Mouse (Mus musculus): ENCODE measurements around the gene Tmem63c.

Tmem63c gene

GRCm38 (mm10) chr12:87065446-87065845 lies 44.3 kb downstream of the Tmem63c start:
- no peak for DNase-seq

GRCm38 (mm10) chr12:87066429-87066828 lies 45.3 kb downstream of the Tmem63c start:
- DNase-seq: no peak

- DNase-seq: no peak
Observed at GRCm38 (mm10) chr12:87070520-87070919, 49.4 kb downstream of the Tmem63c start.

GRCm38 (mm10) chr12:87076610-87077009 lies 55.5 kb downstream of the Tmem63c start:
- no peak for DNase-seq

DNA sequence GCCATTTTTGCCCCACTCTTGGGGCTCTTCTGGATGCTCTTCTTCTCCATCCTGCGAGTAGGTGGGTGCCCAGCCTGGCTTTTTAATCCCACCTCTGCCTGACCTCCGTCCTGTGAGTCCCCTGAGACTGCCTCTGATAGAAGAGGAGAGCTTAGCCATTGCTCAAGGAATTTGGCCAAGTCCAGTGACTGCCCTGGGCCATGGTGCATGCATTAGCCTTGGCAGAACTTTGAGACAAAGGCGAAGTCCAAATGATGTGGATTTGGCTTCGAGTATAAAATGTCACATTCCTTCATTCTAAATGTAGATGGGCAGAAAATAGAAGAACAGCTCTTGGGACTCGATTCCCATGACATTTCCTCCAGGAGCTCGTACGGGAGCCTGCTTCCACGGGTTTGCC lies 61.7 kb downstream of the Tmem63c start:
- no peak for DNase-seq

DNA sequence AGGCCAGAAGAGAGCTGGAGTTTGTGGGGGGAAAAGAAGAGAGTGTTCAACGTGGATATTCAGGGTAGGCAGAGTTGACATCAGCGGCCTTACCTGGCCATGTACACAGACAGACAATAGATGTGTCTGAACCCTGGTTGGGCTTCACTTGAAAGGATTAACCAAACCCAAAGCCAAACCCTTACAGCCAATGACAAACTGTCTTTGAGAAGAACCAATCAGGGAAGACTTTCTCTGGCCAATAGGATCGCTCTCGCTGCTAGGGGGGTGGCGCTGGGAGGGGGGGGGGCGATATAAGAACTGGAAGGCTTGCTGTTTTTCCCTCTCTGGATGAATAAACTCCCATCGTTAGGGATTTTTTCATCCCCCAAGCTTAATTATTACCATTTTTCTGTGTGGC lies 66.1 kb downstream of the Tmem63c start:
- no peak for DNase-seq

DNA sequence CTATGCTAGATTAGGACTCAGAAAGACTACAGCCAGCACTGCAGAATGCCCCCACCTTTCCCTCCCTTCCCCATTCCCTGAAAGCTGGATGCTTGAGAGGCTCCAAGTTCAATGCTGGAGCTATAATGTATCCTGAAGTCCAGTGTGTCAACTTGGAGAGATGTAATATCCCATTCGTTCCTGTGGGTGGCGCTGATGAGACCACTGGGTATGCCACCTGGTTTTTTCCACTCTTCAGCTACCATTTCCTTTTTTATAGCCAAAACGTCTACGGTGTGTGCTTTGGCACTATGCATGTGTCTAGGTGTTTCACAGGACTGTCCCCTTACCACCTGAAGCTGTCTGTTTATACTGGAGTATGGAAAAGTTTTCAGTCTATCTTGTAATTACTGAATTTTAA lies 67.2 kb downstream of the Tmem63c start:
- DNase-seq: no peak

DNA sequence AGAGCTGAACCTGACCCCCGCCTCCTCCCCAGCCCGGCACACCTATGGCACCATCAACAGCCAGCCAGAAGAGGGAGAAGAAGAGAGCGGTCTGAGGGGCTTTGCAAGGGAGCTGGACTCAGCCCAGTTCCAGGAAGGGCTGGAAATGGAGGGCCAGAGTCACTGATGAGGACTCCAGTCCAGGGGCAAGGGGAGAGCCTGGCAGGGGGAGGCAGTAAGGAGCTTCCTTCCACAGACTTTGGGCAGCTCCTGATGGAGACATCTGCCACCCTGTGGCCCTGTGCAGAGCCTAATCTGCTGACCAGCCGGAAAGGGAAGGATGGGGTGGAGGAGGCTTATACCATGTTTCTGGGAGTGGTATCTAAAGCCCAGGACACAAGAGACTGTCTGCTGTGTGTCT lies 68.1 kb downstream of the Tmem63c start:
- no peak for DNase-seq

DNA sequence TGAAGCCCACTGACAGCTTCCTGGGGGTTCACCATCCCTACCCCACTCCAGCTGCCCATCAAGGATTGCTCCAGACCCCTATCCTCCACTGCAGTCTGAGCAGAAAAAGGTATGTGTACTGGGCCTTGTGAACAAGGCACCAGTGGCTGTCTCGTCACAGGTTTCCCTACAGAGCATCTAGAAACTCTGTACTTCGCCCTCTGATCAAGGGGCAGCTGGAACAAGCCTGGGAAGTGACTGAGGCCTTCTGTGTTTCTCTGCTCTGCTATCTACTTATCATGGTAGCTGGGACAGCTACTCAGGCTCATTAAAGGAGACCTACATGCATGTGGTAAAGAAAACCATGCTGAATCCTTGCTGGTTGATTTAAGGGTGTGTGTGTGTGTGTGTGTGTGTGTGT lies 68.6 kb downstream of the Tmem63c start:
- DNase-seq: no peak

DNA sequence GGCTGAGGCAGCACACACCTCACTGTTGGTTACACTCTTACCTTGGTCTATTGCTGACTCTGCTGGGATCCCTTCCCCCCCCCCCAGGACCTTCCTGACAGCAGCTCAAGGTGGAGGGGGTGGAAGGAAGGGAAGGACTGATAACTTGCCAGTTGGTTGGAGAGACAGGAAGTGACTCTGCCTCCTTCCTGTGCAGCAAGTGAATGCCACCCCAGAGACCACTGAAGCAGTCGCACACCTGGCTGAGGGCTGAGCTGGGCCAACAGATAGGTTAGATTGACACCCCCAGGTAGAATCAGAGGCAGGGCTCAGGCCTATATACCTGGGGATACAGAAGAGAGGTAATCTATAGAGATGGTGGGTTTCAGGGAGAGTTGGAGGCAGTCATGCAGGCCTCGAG lies 70.8 kb downstream of the Tmem63c start:
- DNase-seq: no peak

GRCm38 (mm10) chr12:87093249-87093648 lies 72.1 kb downstream of the Tmem63c start:
- DNase-seq: no peak

DNA sequence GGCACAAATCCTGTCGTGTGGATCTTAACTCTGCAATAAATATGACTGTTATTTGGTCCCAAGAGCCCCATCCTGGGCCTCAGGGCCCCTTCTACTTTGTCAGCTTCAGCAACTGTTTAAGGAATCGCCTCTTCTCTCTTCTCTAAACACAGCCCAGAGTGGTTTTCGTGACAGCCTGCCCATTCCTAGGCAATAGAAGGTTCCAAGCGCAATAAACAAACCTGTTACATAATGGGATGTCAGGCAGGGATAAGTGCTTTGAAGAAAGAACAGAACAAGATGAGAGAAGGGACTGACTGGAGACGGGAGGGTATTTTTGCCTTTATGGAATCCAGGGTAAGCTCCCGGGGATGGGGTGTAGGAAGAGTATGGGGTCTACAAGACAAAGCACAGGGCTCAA lies 72.5 kb downstream of the Tmem63c start:
- DNase-seq: no peak

GRCm38 (mm10) chr12:87100331-87100730 lies 79.2 kb downstream of the Tmem63c start:
- no peak for DNase-seq

DNA sequence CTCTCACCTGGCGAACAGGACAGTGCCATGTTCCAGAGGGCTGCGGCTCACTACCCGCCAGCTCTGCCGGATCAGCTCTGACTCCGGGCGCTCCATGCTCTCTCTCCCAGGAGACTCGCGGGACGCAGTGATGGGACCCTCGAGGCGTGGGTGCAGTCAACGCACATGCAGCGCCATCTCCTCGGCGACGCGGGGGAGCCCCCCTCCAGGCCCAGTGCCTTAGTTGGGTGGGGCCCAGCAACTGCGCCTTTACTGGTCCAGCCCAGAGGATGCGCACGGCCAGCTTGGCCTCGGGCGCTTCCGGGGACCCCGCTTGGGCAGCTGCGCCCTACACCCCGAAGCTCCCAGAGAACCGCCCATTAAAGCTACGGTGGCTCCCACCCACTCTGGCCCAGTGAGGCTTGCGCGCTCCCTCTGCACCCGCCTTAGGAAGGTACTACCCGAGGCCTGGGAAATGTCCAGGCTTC lies 81.1 kb downstream of the Tmem63c start, which contains the start of gene Ngb:
TSS of gene Ngb (minus strand) at position 375 of the 467 bp plus-strand sequence.
- peak; percentile 50 for DNase-seq

DNA sequence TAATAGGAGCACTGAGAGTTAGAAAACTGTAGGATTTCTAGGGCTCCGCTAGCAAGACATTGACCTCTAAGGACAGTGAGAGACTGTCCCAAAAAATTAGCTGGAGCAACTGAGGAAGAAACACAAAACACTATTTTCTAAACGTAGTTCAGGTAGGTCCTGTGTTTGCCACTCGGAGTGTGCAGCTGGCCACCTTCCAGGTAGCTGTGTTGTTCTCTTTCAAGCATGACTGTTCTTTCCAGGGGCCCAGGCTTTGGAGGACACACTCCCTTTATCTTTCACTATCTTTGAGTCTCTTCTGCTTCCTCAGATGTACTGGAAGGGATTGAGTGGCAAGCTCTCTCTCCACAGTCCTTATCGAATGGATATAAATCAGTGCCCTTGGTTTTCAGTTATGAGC lies 82.3 kb downstream of the Tmem63c start:
- DNase-seq: no peak

DNA sequence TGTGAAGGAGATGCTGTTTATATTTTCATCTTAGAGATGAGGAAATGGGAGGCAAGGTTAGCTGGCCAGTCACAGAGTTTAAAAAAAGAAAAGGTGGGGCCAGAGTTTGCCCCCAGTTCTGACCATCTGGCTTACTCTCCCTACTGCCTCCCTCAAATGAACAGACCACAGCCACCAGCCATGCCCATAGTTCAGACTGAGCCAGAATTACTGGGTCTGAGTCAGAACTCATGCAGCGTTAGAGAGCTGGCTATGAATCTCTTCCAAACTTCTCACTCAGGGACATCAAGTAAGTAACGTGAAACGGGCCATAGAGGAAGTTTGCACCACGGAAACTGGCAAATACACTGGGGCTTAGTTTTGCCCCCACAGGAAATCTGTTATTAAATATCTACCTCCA lies 83.7 kb downstream of the Tmem63c start:
- no peak for DNase-seq

DNA sequence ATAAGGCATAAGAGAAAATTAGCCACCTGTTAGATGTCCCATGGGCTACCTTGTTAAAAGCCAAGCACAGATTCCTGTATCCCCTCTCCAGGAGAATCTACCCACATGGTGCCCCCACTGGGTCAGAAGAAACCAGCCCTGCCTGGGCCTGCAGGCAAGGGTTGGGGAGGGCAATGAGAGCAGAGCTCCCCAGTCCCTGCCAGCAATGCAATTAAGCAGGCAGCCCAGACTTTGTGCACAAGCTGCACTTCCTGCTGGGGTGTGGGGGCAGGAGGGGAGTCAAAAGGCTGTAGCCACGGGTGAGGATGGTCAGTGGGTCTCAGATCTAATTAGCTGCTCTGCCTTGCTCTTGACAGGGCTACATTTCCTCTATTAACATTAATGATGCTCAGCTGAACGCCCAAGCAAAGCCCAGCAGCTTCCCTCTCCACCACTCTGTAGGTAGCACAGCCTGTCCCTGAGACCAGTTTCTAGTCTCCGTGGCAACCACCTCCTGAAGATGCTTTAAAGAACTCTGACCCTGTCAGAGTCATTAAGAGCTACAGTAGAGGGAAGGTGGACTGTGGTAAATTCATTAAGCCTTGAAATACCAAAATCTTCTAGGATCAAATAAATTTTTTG lies 86.3 kb downstream of the Tmem63c start:
- DNase-seq: no peak

DNA sequence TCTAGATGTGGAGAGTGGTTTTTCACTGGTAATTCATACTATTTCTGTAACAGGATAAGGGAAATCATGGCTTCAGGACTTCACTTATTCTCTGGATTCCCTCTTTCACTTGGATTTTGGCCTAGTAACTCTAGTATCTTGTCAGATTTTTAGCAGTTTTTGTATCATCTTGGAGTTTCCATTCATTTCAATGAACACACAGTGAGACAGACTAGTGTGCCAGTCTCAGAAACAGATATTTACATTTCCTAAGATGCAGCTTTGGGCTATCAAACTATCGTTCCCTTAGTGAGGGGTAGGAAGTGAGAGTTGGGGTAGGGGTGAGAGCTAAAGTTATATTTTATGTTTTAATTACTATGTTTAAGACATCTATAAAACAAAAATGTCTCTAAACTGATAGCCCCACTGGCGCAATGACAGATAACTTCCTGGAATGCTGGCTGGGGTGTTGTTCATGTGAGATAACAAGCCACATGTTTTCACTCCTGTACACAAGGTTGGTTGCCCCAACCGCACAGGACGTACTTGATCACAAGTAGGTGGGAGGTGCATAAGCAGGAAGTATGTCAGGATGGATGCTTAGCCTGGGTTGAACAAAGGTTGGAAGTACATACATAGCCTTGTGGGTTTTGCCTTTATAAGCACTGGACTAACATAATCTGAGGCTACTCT lies 100.9 kb downstream of the Tmem63c start:
- DNase-seq: no peak

- DNase-seq: peak; percentile 84
Observed at GRCm38 (mm10) chr12:87127256-87127655, 106.1 kb downstream of the Tmem63c start.

DNA sequence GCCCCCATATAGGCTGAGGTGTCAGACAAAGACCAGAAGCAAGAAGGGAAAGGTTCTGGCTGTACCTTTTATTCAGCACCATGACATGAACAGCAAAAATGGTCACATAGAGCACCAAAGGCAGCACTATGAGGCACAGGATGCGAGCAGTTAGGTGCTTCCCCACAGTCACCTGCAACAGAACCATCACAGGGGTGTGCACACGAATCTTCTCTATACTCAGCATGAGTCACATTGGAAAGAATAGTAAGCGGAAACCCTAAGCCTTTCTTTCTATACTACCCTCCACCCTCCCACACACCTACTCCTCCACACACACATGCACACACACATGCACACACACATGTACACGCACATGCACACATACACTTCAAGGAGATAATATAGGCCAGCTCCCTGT lies 109.1 kb downstream of the Tmem63c start:
- DNase-seq: no peak

GRCm38 (mm10) chr12:87131181-87131580 lies 110.0 kb downstream of the Tmem63c start:
- no peak for DNase-seq

- DNase-seq: peak; percentile 72
Observed at GRCm38 (mm10) chr12:87131619-87132018, 110.5 kb downstream of the Tmem63c start.

DNA sequence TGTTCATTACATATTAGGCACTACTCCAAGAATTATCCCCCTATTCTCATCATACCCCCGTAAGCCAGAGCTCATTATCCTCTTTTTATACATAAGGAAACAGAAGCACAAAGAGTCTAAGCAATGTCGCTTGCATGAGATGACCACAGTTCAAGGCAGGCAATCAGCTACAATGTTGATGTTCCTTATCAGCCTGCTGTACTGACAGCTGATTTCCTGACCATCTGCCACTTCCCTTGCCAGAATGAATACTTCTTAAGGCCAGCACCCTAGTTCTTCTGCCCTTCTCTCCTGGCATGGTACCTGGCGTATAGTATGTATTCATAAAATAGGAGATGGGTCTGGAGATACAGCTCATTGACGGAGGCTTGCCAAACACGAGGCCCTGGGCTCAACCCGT lies 111.1 kb downstream of the Tmem63c start:
- no peak for DNase-seq

GRCm38 (mm10) chr12:87132784-87133183 lies 111.6 kb downstream of the Tmem63c start:
- no peak for DNase-seq

Measured in retina, postnatal 1 day (tissue).